Mouse (Mus musculus) limb, embryonic 14.5 days (tissue): ENCODE data around the gene Mypn. TPM values are rescaled to one million over a fixed set of nuclear protein-coding genes. Genes with fewer than 3 reads are reported as not detected.

Experiments used
- ATAC-seq: fragments of 200-750 bp; cut with Nextera tagmentation; 2 replicates; pipeline ENCODE4 v1.8.0; 2017; ENCODE audit warnings: low read depth, moderate number of reproducible peaks, moderate TSS enrichment; ENCODE audit not compliant: low FRiP score
- DNase-seq: peaks from one replicate; pipeline ENCODE4 v3.0.0-alpha.2; 2015; ENCODE audit warnings: low spot score
- H3K27ac ChIP-seq: fragments of 300-500 bp; sonication (generic); replicated peaks from 2 replicates; pipeline ENCODE4 v1.5.1; 2014; ENCODE audit warnings: low read depth, mild to moderate bottlenecking, low read length, moderate library complexity, mixed read lengths
- H3K27me3 ChIP-seq: fragments of 300-500 bp; sonication (generic); 2 replicates; pipeline ENCODE4 v1.6.1; 2014; ENCODE audit warnings: low read length, mixed read lengths; ENCODE audit not compliant: control insufficient read depth, insufficient read depth
- H3K36me3 ChIP-seq: fragments of 300-500 bp; sonication (generic); 2 replicates; pipeline ENCODE4 v1.6.1; 2014; ENCODE audit warnings: mild to moderate bottlenecking, low read length, moderate library complexity, mixed read lengths; ENCODE audit not compliant: control insufficient read depth, insufficient read depth
- H3K4me1 ChIP-seq: fragments of 300-500 bp; sonication (generic); 2 replicates; pipeline ENCODE4 v1.6.1; 2014; ENCODE audit warnings: antibody characterized with exemption, low read length, mixed read lengths; ENCODE audit not compliant: control insufficient read depth, insufficient read depth
- H3K4me2 ChIP-seq: fragments of 300-500 bp; sonication (generic); replicated peaks from 2 replicates; pipeline ENCODE4 v1.6.1; 2014; ENCODE audit warnings: low read depth, mild to moderate bottlenecking, low read length, moderate library complexity; ENCODE audit not compliant: severe bottlenecking
- H3K4me3 ChIP-seq: fragments of 300-500 bp; sonication (generic); replicated peaks from 2 replicates; pipeline ENCODE4 v1.5.1; 2014; ENCODE audit warnings: low read length
- H3K9ac ChIP-seq: fragments of 300-500 bp; sonication (generic); 2 replicates; pipeline ENCODE4 v1.6.1; 2014; ENCODE audit warnings: mild to moderate bottlenecking, low read depth, low read length, moderate library complexity; ENCODE audit not compliant: severe bottlenecking
- H3K9me3 ChIP-seq: fragments of 300-500 bp; sonication (generic); 2 replicates; pipeline ENCODE4 v1.6.1; 2016; ENCODE audit warnings: low read length; ENCODE audit not compliant: control insufficient read depth
- POLR2A ChIP-seq: fragments of 200-500 bp; IDR thresholded peaks from 2 replicates; pipeline ENCODE4 v1.8.0; 2012; ENCODE audit warnings: inconsistent platforms, mild to moderate bottlenecking, moderate library complexity, borderline replicate concordance; ENCODE audit not compliant: insufficient read depth, insufficient read length; ENCODE audit errors: extremely low read depth
- WGBS: fragments of 180-500 bp; shearing (Covaris S2); extraction: QIAGEN DNeasy Blood & Tissue Kit; methylation state at CpG from one replicate; pipeline ENCODE4 v1.1.7; 2014; 5-methylcytosine and 5-hydroxymethylcytosine counted together
- polyA plus RNA-seq, 2 experiments: library from polyadenylated mRNA; depleted of rRNA in 1 of 2; stranded (reverse) in 1 of 2; unstranded in 1 of 2; fragments of >200 nt; fragmentation: Nextera tagmentation in 1 of 2; extraction: Ambion mirVana in 1 of 2; gene quantifications; 2 replicates each; pipeline versions ENCODE4 v1.2.1 to v1.2.3; 2012 to 2014

Mypn gene
- polyA plus RNA-seq, 2 experiments: 4.8 to 5.4 TPM

DNA sequence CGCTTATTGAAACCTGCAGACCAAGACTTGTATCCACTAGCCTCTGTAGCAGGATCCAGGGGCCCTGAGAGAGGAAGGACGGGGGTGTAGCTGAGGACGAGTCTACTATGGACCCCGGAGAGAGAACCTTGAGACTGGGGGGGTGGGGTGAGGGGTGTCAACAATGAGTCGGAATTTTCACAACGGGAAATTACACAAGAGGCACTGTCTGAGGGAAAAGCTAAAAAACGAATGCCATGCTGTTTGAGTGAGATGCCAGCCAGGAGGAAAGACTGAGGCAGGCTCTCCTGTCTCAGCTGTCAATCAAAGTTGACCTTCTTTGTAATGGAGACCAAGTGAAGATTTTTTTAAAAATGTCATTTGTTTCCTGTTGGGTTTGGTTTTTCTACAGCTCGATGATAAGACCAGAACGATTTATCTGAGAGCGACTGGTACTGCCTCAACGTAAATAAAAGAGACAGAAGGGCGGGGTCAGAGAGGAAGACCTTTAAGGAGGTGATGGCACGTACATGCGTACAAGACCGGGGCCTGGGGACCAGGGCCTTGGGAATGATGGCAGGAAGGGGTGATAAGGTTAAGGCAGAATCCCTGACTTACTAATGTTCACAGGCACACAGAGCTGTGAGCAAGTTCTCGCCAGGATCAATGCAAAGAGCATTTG, 37.9 kb downstream of the Mypn start:
- TF ChIP-seq POLR2A: no peak
- no peaks in the 10 kb centered on the region for H3K36me3 ChIP-seq
- H3K4me3 ChIP-seq: no peak overlapping the region
- ATAC-seq (no peak), DNase-seq (no peak)
- no peaks in the 10 kb centered on the region for H3K4me1 ChIP-seq
- H3K27ac ChIP-seq: no peak overlapping the region
- no peak overlapping the region for H3K9ac ChIP-seq
- H3K9me3 ChIP-seq: no peaks in the 10 kb centered on the region
- 81% methylated on average over 16 of the region's 16 CpGs for WGBS
- no peak overlapping the region for H3K4me2 ChIP-seq
- H3K27me3 ChIP-seq: no peaks in the 10 kb centered on the region

- 70% methylated on average over 5 of the region's 5 CpGs for WGBS
- no peak for TF ChIP-seq POLR2A
- Histone ChIP-seq H3K9me3 (no peaks in the 10 kb centered on the region), H3K4me3 (no peak overlapping the region), H3K4me1 (no peaks in the 10 kb centered on the region), H3K4me2 (no peak overlapping the region), H3K27me3 (no peaks in the 10 kb centered on the region), H3K27ac (no peak overlapping the region), H3K36me3 (no peaks in the 10 kb centered on the region), H3K9ac (no peak overlapping the region)
- DNase-seq (no peak), ATAC-seq (no peak)
Observed at GRCm38 (mm10) chr10:63161240-63161639, 42.5 kb downstream of the Mypn start.

- no peaks in the 10 kb centered on the region for H3K36me3 ChIP-seq
- no peak overlapping the region for H3K4me2 ChIP-seq
- H3K4me3 ChIP-seq: no peak overlapping the region
- no peaks in the 10 kb centered on the region for H3K27me3 ChIP-seq
- TF ChIP-seq POLR2A: no peak
- ATAC-seq: no peak
- no peaks in the 10 kb centered on the region for H3K4me1 ChIP-seq
- no peak overlapping the region for H3K27ac ChIP-seq
- no peak overlapping the region for H3K9ac ChIP-seq
- 68% methylated on average over 12 of the region's 12 CpGs for WGBS
- H3K9me3 ChIP-seq: no peaks in the 10 kb centered on the region
- no peak for DNase-seq
Observed at GRCm38 (mm10) chr10:63160671-63161070, 43.1 kb downstream of the Mypn start.

- no peak overlapping the region for H3K4me2 ChIP-seq
- H3K4me1 ChIP-seq: no peaks in the 10 kb centered on the region
- WGBS: 72% methylated on average over 13 of the region's 13 CpGs
- no peak overlapping the region for H3K4me3 ChIP-seq
- no peak for DNase-seq
- H3K27ac ChIP-seq: no peak overlapping the region
- TF ChIP-seq POLR2A: no peak
- H3K27me3 ChIP-seq: no peaks in the 10 kb centered on the region
- H3K9me3 ChIP-seq: no peaks in the 10 kb centered on the region
- no peak overlapping the region for H3K9ac ChIP-seq
- ATAC-seq: no peak
- H3K36me3 ChIP-seq: no peaks in the 10 kb centered on the region
Observed at GRCm38 (mm10) chr10:63158191-63158590, 45.6 kb downstream of the Mypn start.

DNA sequence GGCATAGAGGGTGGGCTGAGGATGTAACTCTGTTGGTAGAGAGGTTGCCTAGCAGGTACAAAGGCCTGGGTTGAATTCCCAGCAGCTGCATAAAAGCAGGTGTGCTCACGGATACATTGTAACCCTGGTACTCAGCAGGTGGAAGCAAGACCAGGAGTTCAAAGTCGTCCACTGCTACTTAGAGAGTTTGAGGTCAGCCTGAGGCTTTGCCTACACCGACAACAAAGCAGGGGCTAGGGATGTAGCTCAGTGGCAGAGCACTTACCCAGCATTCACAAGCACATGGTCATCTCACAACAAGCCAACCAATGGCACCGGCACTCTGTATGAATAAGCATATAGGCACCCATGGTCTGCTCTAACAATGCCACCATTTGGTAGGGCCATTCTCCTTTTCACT, 46.3 kb downstream of the Mypn start:
- H3K27ac ChIP-seq: no peak overlapping the region
- DNase-seq: no peak
- no peaks in the 10 kb centered on the region for H3K27me3 ChIP-seq
- H3K4me1 ChIP-seq: no peaks in the 10 kb centered on the region
- no peaks in the 10 kb centered on the region for H3K9me3 ChIP-seq
- no peak overlapping the region for H3K4me2 ChIP-seq
- no peak overlapping the region for H3K4me3 ChIP-seq
- no peaks in the 10 kb centered on the region for H3K36me3 ChIP-seq
- ATAC-seq: no peak
- no peak for TF ChIP-seq POLR2A
- H3K9ac ChIP-seq: no peak overlapping the region
- WGBS: 70% methylated on average over 4 of the region's 4 CpGs
